Mouse (Mus musculus) ovary, postnatal 36 days (tissue): Measurements from ENCODE around the gene Paqr7.
A peak's percentile ranks its signal among the peaks of the same experiment; 100 is the strongest.

Experiments used
- DNase-seq: peaks from one replicate; pipeline ENCODE4 v3.0.0; 2022; ENCODE audit warnings: low spot score, mixed read lengths

Gene Paqr7

GRCm38 (mm10) chr4:134503686-134504357 is 7.3 kb downstream of the Paqr7 start:
- DNase-seq: no peak

DNA sequence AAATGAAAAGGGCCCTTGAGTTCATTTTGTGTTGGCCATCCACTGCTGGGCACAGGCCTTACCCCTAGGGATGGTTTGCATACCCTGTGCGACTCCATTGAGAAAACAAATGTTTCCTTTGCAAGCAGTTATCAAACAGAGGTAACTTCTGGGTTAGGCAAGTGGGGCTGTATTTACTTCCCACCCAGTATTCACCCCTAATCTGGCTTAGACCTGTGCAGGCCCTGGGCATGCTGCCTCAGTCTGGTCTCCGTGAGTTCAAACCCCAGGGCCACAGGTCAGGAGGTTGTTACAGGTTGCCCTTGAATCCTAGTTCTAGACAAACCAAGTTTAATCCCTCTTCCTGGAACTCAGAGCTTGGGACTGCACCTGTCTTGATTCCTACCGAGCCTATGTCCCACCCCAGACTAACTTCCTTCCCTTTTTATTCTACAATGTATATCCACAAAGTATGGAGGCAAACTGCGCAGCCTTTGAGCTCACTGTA is 8.8 kb downstream of the Paqr7 start:
- no peak for DNase-seq

GRCm38 (mm10) chr4:134505966-134506594 is 9.6 kb downstream of the Paqr7 start:
- no peak for DNase-seq

GRCm38 (mm10) chr4:134506713-134507112 is 10.2 kb downstream of the Paqr7 start:
- DNase-seq: no peak

GRCm38 (mm10) chr4:134510396-134510795 is 13.9 kb downstream of the Paqr7 start:
- no peak for DNase-seq

DNA sequence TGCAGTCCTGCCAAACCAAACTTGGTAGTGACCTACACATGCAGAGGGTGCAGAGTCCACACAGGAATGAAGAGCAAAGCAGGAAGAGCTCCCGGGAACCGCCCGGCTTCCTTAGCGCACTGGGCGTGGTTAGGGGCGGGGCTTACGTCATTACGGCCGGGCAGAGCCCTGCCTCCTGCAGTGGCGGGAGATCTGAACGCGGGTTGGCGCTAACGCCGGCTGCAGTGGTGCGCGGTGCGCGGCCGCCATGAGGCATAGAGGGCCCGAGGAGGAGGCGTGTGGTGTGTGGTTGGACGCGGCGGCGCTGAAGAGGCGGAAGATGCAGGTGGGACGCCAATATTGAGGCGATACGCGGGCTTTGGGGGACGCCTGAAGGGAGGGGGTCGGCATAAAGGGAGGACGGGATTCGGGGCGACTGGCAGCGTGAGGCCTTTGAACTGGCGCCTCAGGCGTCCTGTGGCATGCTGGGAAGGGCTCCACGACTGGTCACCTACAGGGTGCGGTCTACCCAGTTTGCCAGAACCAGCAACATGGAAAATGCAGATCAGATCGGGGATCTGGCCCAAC is 14.4 kb downstream of the Paqr7 start, which contains the start of gene Aunip:
Gene Aunip, plus strand, starts transcription at position 155 of the 567 bp plus-strand sequence.
- DNase-seq: peak; percentile 90

DNA sequence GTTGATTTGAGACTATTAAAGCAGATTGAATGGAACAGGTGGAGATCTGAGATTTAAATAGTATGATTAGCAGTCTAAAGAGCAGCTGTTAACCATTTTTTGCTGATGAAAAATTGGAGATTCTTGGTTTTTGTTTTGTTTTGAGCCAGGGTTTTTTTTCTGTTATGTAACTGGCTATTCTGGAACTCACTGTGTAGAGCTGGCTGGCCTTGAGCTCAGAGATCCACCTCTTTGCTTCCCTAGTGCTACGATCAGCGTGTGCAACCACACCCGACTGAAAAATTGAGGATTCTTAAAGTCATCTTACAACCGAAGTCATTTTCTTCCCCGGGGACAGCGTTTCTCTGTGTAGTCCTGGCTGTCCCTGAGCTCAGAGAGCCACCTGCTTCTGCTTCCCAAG is 15.2 kb downstream of the Paqr7 start:
- no peak for DNase-seq

DNA sequence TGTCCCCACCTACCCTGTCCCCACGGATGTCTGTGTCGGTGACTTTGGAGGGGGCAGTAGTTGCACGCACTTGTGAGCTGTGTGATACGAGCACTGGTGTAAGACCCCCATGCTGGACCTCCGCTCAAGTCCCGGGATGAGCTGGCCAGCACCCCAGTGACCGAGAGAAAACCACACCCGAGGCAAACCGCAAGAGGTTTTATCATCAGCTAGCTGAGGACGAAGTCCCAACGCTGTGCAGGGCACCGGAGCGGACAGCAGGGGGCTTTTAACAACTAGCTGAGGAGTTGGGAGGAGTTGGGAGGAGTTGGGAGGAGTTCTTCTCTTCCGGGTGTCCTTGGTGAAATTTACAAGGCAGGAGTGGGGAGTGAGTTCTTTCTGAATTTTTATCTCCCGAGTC is 16.3 kb downstream of the Paqr7 start:
- peak; percentile 80 for DNase-seq

- no peak for DNase-seq
Observed at GRCm38 (mm10) chr4:134514309-134514930, 17.9 kb downstream of the Paqr7 start.

DNA sequence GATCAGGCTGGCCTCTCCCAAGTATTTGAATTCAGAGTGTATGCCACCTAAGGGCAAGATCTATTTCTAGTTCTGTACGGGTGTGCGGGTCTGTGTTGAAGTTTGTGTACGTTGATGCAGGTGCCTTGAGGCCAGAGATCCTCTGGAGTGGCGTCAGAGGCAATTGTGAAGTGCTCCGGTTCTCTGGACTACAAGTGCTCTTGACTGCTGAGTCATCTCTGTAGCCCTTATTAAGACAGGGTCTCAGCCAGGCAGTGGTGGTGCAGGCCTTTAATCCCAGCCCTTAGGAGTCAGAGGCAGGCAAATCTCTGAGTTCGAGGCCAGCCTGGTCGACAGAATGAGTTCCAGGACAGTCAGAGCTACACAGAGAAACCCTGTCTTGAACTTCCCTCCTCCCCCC is 19.1 kb downstream of the Paqr7 start:
- DNase-seq: no peak

DNA sequence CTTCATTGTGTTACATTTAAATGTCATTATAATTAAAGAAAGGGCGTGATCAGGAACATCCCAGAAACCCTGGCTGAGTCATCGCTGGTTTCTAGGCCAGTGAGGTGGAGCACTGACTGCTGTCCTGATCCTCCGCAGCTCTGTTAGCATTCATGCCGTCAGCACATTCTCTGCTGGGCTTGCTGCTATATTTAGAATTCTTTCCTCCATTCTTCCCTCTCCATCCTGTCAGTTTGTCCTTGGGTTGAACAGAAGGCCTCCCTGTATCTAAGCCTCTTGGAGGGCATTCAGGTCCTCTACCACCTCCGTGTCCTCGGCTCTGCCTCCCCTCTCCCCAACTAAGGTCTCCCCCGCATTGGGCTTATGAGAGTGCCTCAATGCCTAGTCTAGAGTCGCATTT is 20.5 kb downstream of the Paqr7 start:
- DNase-seq: peak; percentile 30

DNA sequence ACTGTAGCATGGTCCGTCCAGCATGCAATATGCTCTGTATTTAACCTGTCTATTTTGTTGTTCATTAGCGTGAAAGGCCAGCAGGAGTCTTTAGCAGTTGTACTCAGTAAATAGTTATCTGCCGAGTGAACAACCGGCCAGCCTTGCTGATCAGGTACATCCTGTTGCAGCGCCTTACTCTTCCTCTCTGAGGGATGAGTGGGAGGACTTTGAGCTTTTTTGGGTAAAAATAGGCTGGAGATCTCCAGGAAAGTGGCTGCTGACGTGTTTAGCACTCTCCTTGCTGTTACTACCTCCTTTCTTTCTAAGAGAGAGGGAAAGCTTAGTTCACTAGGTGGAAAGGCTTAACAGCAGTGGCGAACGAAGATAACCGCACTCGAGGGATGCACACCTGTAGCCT is 21.2 kb downstream of the Paqr7 start:
- no peak for DNase-seq

DNA sequence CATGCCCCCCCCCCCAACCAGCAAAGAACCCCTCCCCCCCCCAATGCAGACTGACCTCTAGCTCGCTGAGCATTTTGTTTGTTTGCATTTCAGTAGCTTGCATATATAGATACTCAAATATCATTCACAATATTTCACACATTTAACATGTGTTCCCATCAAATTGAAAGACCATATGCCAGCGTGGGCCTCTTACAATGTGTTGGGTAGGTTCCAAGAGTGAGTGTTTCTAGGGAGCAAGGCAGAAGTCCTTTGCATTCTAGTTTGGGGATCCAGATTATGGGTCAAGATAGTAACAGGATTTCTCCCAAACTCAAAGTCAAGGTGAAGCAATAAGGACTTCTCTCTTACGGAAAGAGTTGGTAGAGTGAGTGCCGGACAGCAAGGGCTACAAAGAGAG is 22.0 kb downstream of the Paqr7 start:
- no peak for DNase-seq

- DNase-seq: no peak
Observed at GRCm38 (mm10) chr4:134519281-134519680, 22.8 kb downstream of the Paqr7 start.

DNA sequence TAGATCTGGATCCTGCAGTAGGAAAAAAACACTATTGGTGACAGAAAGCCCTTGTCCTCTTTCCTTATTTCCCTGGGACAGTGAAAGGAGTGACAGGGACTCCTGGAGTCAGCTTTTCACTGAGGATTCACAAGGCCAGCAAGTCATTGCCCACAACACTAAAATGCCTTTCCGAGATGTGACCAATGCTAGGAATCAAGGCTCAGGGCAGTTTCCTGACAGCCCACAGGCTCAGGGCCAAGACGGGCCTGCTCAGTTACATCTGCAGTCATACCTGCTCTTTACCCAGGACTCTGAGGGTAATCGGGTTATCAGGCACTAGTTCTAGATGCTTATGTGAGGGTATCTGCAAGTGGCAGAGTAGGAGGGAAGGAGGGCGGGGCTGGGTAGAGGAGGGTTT is 26.9 kb downstream of the Paqr7 start:
- no peak for DNase-seq

- no peak for DNase-seq
Observed at GRCm38 (mm10) chr4:134525806-134526205, 29.3 kb downstream of the Paqr7 start.

DNA sequence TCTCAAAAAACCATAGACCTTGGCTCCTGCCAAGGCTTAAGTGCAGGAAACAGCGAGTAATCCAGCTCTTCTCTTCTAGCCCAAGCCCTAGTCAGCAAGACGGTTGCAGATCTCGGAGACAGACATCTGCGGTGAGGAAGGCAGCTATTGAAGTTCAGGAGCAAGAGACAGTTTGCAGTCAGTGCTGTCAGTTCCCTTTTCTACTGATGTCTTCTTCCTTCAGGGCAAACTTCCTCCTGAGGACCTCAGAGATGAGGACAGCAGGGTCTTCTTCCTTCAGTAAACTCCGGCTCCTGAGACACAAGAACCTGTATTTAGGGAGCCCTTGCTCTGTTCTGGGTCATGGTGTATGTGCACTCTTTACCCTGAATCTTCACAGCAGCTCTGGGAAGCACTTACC is 29.7 kb downstream of the Paqr7 start:
- DNase-seq: no peak

- no peak for DNase-seq
Observed at GRCm38 (mm10) chr4:134532928-134533327, 36.4 kb downstream of the Paqr7 start.

- DNase-seq: no peak
Observed at GRCm38 (mm10) chr4:134533421-134533820, 36.9 kb downstream of the Paqr7 start.

DNA sequence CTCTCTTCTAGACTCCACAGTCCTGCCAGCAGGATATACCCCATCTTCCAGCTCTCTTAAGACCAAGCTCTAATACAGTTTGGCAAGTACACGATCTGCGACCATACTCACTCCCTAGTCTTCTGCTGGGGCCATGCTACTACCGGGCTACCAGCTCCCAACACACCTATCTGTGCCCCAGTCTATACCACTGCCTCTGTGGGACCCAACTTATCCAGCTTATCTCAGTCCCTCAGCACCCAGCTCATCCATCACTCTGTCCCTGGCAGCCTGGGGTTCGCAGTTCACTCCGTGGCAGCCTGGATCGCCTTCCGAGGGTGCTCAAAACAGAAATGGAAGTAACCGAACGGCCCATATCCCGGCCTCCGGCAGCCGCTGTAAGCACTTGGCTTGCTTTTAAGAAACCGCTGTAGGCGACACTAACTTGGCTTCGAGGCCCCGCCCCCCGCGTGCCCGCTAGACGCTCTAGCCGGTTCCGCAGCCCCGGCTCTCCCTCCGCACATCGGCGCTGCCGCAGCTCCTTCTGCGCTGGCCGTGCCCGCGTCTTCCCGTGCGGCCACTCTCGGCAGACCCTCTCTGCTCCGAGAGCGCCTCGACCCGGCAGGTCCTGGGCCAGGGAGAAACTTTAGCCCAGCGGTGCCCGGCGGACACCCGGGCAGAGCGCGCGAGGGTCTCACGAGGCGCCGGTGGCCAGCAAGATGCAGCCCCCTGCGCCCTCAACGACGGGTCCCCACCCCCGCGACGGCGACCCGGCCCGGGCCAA is 37.8 kb downstream of the Paqr7 start:
- DNase-seq: peak; percentile 72

DNA sequence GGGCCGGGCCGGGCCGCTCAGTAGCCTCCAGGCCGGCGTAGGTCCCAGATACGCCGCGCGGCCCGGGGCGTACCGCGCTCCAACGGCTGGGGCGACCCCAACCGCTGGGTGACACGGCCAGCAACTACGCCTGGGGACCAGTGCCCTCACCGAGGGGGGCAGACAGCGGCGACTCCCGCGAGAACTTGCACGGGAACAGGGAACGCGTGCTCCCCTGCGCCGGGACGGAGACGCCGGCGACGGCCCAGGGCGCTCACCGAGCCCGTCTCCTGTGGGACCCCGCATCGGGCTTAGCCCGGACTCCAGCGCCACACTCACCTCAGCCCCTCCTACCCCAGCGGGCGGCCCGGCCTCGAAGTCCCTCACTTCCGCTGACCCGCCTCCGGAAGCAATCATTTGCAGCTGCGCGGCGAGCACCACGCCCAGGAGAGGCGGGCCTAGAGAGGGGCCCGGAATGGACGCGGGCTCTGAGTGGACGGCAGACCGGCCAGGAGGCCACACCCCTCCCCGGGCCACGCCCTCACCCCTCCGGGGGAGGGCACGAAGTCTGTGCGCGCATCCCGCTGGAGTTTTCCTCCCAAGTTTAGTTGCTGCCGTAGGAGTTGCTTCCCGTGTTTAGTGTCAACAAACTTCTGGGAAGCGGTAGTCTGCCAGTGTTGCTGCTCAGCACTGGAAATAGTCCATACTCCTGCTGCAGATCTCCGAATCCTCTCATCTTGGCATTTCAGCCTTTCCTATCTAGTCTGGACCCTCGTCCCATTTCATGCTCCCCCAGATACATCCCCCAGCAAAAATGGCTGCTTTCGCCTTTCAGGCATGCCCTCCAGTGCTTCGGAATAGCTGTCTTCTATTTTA is 38.7 kb downstream of the Paqr7 start, which contains the start of gene Mtfr1l:
Gene Mtfr1l, minus strand, starts transcription at position 456 of the 855 bp plus-strand sequence.
- peak; percentile 98 for DNase-seq
